Mouse (Mus musculus) spleen, adult 2 months (tissue): ENCODE measurements around the gene Psmb9. TPM values are rescaled to one million over a fixed set of nuclear protein-coding genes. Genes with fewer than 3 reads are reported as not detected.
A peak's percentile ranks its signal among the peaks of the same experiment; 100 is the strongest.

Experiments used
- DNase-seq, 2 experiments: peaks; one replicate each; pipeline versions ENCODE4 v3.0.0 to v3.0.0-alpha.2; 2012 to 2021; ENCODE audit warnings: low spot score in 2 of 2, low read depth in 1 of 2
- H3K27ac ChIP-seq: fragments of 200-500 bp; 2 replicates; pipeline ENCODE4 v1.5.1; 2012; ENCODE audit warnings: low read length, inconsistent platforms; ENCODE audit not compliant: insufficient read depth
- H3K27me3 ChIP-seq: fragments of 200-500 bp; 2 replicates; pipeline ENCODE4 v1.6.1; 2012; ENCODE audit warnings: mild to moderate bottlenecking, moderate library complexity, low read length, inconsistent platforms; ENCODE audit not compliant: control insufficient read depth, insufficient read depth
- H3K36me3 ChIP-seq: fragments of 200-500 bp; 2 replicates; pipeline ENCODE4 v1.6.1; 2012; ENCODE audit warnings: mild to moderate bottlenecking, low read length, inconsistent platforms; ENCODE audit not compliant: control insufficient read depth, insufficient read depth
- H3K4me1 ChIP-seq: fragments of 200-500 bp; 2 replicates; pipeline ENCODE4 v1.6.1; 2011; ENCODE audit warnings: inconsistent platforms; ENCODE audit not compliant: control insufficient read depth, insufficient read depth, insufficient read length
- H3K4me3 ChIP-seq: fragments of 200-500 bp; 2 replicates; pipeline ENCODE4 v1.5.1; 2011; ENCODE audit warnings: mild to moderate bottlenecking, inconsistent platforms; ENCODE audit not compliant: insufficient read depth, insufficient read length; ENCODE audit errors: extremely low read depth
- CTCF ChIP-seq: fragments of 200-500 bp; IDR thresholded peaks from 2 replicates; pipeline ENCODE4 v1.5.1; 2011; ENCODE audit warnings: mild to moderate bottlenecking, inconsistent platforms; ENCODE audit not compliant: insufficient read depth, insufficient read length, insufficient replicate concordance; ENCODE audit errors: extremely low read depth
- POLR2A ChIP-seq: fragments of 200-500 bp; IDR thresholded peaks from 2 replicates; pipeline ENCODE4 v1.6.1; 2011; ENCODE audit warnings: low read depth, low read length, inconsistent platforms
- WGBS: fragments of 180-500 bp; shearing (Covaris S2); methylation state at CpG from one replicate; pipeline ENCODE4 v1.1.7; 2018; 5-methylcytosine and 5-hydroxymethylcytosine counted together
- polyA plus RNA-seq: library from polyadenylated mRNA; depleted of rRNA; stranded (reverse); fragments of >200 nt; gene quantifications from 2 replicates; pipeline ENCODE4 v1.2.3, GENCODE M21; 2012

The Psmb9 gene
- polyA plus RNA-seq, 1 experiment, result 159 TPM

- H3K27ac ChIP-seq, result peak overlapping the region; percentile 33; the same call in 1 of the 2 replicates
- no peak overlapping the region for H3K4me3 ChIP-seq
- H3K4me1 ChIP-seq, result peaks cover 32% of the 10 kb centered on the region
- no peak for TF ChIP-seq POLR2A
- TF ChIP-seq CTCF, result no peak
- DNase-seq, result no peak
- peaks cover 14% of the 10 kb centered on the region for H3K36me3 ChIP-seq
- no peaks in the 10 kb centered on the region for H3K27me3 ChIP-seq
- WGBS, result 91% methylated on average over 4 of the region's 4 CpGs
Measured at GRCm38 (mm10) chr17:34202760-34203442, 15.3 kb upstream of the Psmb9 start.

- H3K4me3 ChIP-seq, result no peak overlapping the region
- 55% methylated on average over 7 of the region's 7 CpGs for WGBS
- TF ChIP-seq POLR2A (no peak), CTCF (no peak)
- H3K36me3 ChIP-seq, result peaks cover 14% of the 10 kb centered on the region
- no peaks in the 10 kb centered on the region for H3K27me3 ChIP-seq
- peak overlapping the region; percentile 62 for H3K27ac ChIP-seq
- DNase-seq, result no peak
- H3K4me1 ChIP-seq, result peaks cover 26% of the 10 kb centered on the region
Measured at GRCm38 (mm10) chr17:34201506-34202055, 14.0 kb upstream of the Psmb9 start.

GRCm38 (mm10) chr17:34200772-34201505, 13.4 kb upstream of the Psmb9 start:
- peaks cover 13% of the 10 kb centered on the region for H3K36me3 ChIP-seq
- DNase-seq, result no peak
- H3K27ac ChIP-seq, result peak overlapping the region; percentile 62
- TF ChIP-seq POLR2A (no peak), CTCF (no peak)
- no peaks in the 10 kb centered on the region for H3K27me3 ChIP-seq
- H3K4me1 ChIP-seq, result peaks cover 25% of the 10 kb centered on the region
- 74% methylated on average over 16 of the region's 16 CpGs for WGBS
- H3K4me3 ChIP-seq, result no peak overlapping the region

DNA sequence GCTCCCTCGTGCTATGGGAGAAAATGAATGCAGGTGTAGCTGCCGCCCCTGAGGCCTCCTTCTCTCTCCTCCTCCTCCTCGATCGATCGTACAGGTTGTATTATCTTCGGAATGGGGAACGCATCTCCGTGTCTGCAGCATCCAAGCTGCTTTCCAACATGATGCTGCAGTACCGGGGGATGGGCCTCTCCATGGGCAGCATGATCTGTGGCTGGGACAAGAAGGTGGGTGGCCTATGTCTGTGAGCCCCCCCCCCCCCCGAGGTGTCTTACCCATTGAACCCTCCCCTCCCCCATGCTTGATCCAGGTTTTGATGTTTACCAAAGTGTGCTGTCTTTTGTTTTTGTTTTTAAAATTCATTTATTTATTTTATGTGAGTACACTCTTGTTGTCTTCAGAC, 12.5 kb upstream of the Psmb9 start:
- Histone ChIP-seq H3K4me1 (peaks cover 22% of the 10 kb centered on the region), H3K27ac (no peak overlapping the region)

DNA sequence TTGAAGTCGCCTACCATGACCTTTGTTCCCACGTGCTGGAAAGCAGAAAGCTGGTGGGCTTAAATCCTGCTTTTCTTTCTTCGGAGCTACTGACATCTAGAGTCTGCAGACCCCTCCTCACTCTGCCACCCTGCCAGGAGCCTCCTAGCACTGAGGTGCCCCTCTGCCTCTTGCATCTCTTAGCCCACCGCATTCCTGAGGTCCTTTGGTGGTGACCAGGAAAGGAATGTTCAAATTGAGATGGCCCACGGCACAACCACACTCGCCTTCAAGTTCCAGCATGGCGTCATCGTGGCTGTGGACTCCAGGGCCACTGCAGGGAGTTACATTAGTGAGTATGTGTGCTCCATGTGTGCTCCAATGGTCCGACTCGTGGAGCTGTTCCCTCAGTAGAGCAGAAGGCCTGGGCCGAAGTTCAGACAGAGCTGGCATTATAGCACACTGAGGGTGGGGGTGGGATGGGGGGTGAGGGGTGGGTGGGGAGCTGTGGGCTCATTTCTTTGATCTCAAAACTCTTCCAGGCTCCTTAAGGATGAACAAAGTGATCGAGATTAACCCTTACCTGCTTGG, 11.6 kb upstream of the Psmb9 start:
- Histone ChIP-seq H3K27me3 (no peaks in the 10 kb centered on the region), H3K4me3 (peak overlapping the region; percentile 89), H3K27ac (peak overlapping the region; percentile 91), H3K36me3 (peaks cover 19% of the 10 kb centered on the region), H3K4me1 (peaks cover 22% of the 10 kb centered on the region)
- 28% methylated on average over 12 of the region's 12 CpGs for WGBS
- TF ChIP-seq POLR2A, result no peak
- TF ChIP-seq CTCF, result no peak
- DNase-seq, result no peak

More for the DNA sequence above, 12.5 kb upstream of the Psmb9 start:
- Histone ChIP-seq H3K4me3 (no peak overlapping the region), H3K27me3 (no peaks in the 10 kb centered on the region), H3K36me3 (peaks cover 15% of the 10 kb centered on the region)
- 89% methylated on average over 10 of the region's 10 CpGs for WGBS
- DNase-seq, result no peak
- no peak for TF ChIP-seq CTCF

GRCm38 (mm10) chr17:34198521-34198912, 11.0 kb upstream of the Psmb9 start:
- no peaks in the 10 kb centered on the region for H3K27me3 ChIP-seq
- peak overlapping the region; percentile 91 for H3K27ac ChIP-seq
- no peak for TF ChIP-seq POLR2A
- TF ChIP-seq CTCF, result no peak
- DNase-seq, result no peak
- under 1% methylated on average over 11 of the region's 11 CpGs for WGBS
- H3K4me3 ChIP-seq, result peak overlapping the region; percentile 89
- peaks cover 16% of the 10 kb centered on the region for H3K4me1 ChIP-seq
- H3K36me3 ChIP-seq, result peaks cover 25% of the 10 kb centered on the region

DNA sequence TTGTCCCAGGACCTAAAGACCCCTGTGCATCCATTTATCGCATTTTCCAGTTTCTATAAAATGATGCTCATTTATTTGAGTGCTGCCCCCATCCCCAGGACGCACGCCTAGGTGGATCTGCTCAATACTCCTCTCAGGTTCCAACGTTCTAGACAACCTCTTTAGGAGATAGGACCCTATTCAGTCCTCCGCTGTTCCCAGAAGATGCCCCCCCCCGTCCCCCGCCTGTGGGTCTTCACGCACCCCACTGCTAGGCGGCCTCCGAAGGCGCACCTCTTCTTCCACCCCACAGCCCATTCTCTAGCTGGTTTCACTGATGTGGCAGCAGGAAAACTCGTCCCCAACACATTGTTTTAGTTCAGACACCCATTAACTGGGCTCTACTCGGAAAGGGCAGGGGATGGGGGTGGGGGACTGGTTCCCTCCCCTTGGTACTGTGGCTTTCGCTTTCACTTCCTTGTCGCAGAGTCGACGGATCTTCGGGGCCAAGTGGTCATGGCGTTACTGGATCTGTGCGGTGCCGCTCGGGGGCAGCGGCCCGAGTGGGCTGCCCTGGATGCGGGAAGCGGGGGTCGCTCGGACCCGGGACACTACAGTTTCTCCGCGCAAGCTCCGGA, 10.4 kb upstream of the Psmb9 start:
- no peak for TF ChIP-seq CTCF
- peak; percentile 79 for TF ChIP-seq POLR2A
- peak; percentile 74 to 84 for DNase-seq
- Histone ChIP-seq H3K27me3 (no peaks in the 10 kb centered on the region), H3K4me3 (peak overlapping the region; percentile 89), H3K4me1 (peaks cover 13% of the 10 kb centered on the region), H3K36me3 (peaks cover 28% of the 10 kb centered on the region), H3K27ac (peak overlapping the region; percentile 91)
- WGBS, result 1% methylated on average over 32 of the region's 32 CpGs
